Mouse (Mus musculus): ENCODE data around the gene Epn3.

DNA sequence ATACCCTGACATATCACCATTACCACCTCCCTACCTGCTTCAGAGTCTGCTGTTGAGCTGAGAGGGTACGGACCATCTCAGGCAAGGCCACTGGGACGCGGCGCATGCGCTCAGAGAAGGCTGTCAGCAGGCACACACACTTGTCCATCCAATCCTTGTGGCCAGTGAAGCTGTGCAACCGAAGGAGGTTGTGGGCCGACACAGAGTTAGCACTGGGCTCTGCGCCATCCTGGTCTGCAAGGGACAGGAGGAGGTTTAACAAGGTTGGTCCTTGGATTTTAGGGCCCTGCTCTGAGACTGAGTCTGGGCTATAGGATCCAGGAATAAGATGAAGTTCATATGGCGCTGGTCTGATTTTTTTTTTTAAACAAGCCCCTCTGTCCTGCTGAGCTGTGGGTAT is 19.4 kb downstream of the Epn3 start:
- TF ChIP-seq POLR2AphosphoS2 (IDR thresholded peaks at IDR 0.05; ENCODE audit: insufficient read length, low read depth) = no peak
- TF ChIP-seq CEBPB (IDR thresholded peaks at IDR 0.05; ENCODE audit: insufficient read depth, poor library complexity, severe bottlenecking) = no peak
- no peak for TF ChIP-seq E2F4 (IDR thresholded peaks at IDR 0.05; ENCODE audit: insufficient read depth)
- TF ChIP-seq USF1 (IDR thresholded peaks at IDR 0.05; ENCODE audit: low read depth) = no peak
- TF ChIP-seq TCF3 (IDR thresholded peaks at IDR 0.05; ENCODE audit: insufficient read length, low read depth) = no peak
- no peak for TF ChIP-seq MAX (IDR thresholded peaks at IDR 0.05; ENCODE audit: low read depth)
- TF ChIP-seq POLR2A (IDR thresholded peaks at IDR 0.05; ENCODE audit: insufficient read length, low read depth) = no peak
- TF ChIP-seq SRF (IDR thresholded peaks at IDR 0.05; ENCODE audit: control insufficient read depth, insufficient read length, low read depth) = no peak
- no peak for TF ChIP-seq MYOG (IDR thresholded peaks at IDR 0.05; ENCODE audit: control insufficient read depth in 1 of 3, insufficient read depth in 1 of 3, insufficient read length in 2 of 3, low read depth in 2 of 3)
- no peak for TF ChIP-seq TCF12 (IDR thresholded peaks at IDR 0.05; ENCODE audit: insufficient read depth, poor library complexity, severe bottlenecking)
- TF ChIP-seq MYOD1 (IDR thresholded peaks at IDR 0.05; ENCODE audit: control insufficient read depth in 1 of 3, insufficient read length in 2 of 3, low read depth in 2 of 3) = no peak
- no peak for TF ChIP-seq REST (IDR thresholded peaks at IDR 0.05; ENCODE audit: insufficient read depth, insufficient read length)

All from myocyte (in vitro differentiated cells).